Mouse (Mus musculus) G1E (cell line): ENCODE results near the gene Csad.

ENCODE experiments used
- CTCF ChIP-seq: IDR thresholded peaks from 2 replicates; pipeline ENCODE4 v1.5.1; 2012; ENCODE audit warnings: low read depth, low read length, inconsistent platforms, mixed read lengths
- GATA1 ChIP-seq: IDR thresholded peaks from 2 replicates; pipeline ENCODE4 v1.6.1; 2012; ENCODE audit warnings: borderline replicate concordance, low read length, inconsistent platforms, mixed read lengths
- GATA2 ChIP-seq: IDR thresholded peaks from 2 replicates; pipeline ENCODE4 v1.6.1; 2012; ENCODE audit warnings: low read depth, low read length, inconsistent platforms, borderline replicate concordance
- TAL1 ChIP-seq: conservative IDR thresholded peaks from 2 replicates; pipeline ENCODE4 v1.6.1; 2012; ENCODE audit warnings: low read depth, low read length, inconsistent platforms, mixed read lengths

- TF ChIP-seq CTCF (no peak), TAL1 (no peak), GATA1 (no peak), GATA2 (no peak)
Observed at GRCm38 (mm10) chr15:102210816-102211215, 6.3 kb upstream of the Csad start.
